Mouse (Mus musculus): ENCODE results near the gene Yipf1. TPM values are rescaled to one million over a fixed set of nuclear protein-coding genes. Genes with fewer than 3 reads are reported as not detected.

Yipf1 gene
- polyA plus RNA-seq (2016; fragmentation: Nextera tagmentation; extraction: Ambion mirVana) = 48.9 and 50.5 TPM in 2 replicates

- Histone ChIP-seq H3K9ac (peak within 1 kb of the TSS; percentile 66), H3K27me3 (replicated peaks) (no peaks in the 10 kb centered on the region), H3K36me3 (peaks cover 11% of the 10 kb centered on the region; the same call in 1 of the 2 replicates), H3K27ac (no peak within 1 kb of the TSS), H3K4me2 (replicated peaks) (peak within 1 kb of the TSS; percentile 76), H3K4me3 (peak within 1 kb of the TSS; percentile 59), H3K4me1 (peaks cover 12% of the 10 kb centered on the region), H3K9me3 (no peaks in the 10 kb centered on the region)
- under 1% methylated on average over 29 of the region's 29 CpGs for WGBS
- peak; percentile 94 for ATAC-seq (ENCODE audit: low FRiP score, low read depth)
Observed at GRCm38 (mm10) chr4:107313690-107314478, at the start of gene Yipf1. TSS of gene Yipf1 (plus strand) at chr4:107314363.

GRCm38 (mm10) chr4:107273683-107274082 lies 40.5 kb upstream of the Yipf1 start:
- H3K9me3 ChIP-seq = no peaks in the 10 kb centered on the region
- no peaks in the 10 kb centered on the region for H3K27me3 ChIP-seq (replicated peaks)
- peaks cover 5% of the 10 kb centered on the region for H3K4me1 ChIP-seq
- ATAC-seq (ENCODE audit: low FRiP score, low read depth) = no peak
- H3K27ac ChIP-seq = no peak overlapping the region
- 0 out of 2 replicates have a peak, but pooled peaks cover 3% of the 10 kb centered on the region for H3K36me3 ChIP-seq
- H3K4me3 ChIP-seq = no peak overlapping the region
- no peak overlapping the region for H3K4me2 ChIP-seq (replicated peaks)
- WGBS = 86% methylated on average over 4 of the region's 4 CpGs
- H3K9ac ChIP-seq = no peak overlapping the region

GRCm38 (mm10) chr4:107274511-107274910 lies 39.7 kb upstream of the Yipf1 start:
- H3K27me3 ChIP-seq (replicated peaks) = no peaks in the 10 kb centered on the region
- no peak for ATAC-seq (ENCODE audit: low FRiP score, low read depth)
- WGBS = 88% methylated on average over 5 of the region's 5 CpGs

GRCm38 (mm10) chr4:107278188-107278707 lies 35.9 kb upstream of the Yipf1 start:
- ATAC-seq (ENCODE audit: low FRiP score, low read depth) = no peak
- WGBS = 10% methylated on average over 8 of the region's 8 CpGs
- Histone ChIP-seq H3K36me3 (peaks cover 13% of the 10 kb centered on the region), H3K27ac (no peak overlapping the region), H3K4me1 (peaks cover 5% of the 10 kb centered on the region), H3K4me2 (replicated peaks) (0 out of 2 replicates have a peak overlapping the region, but pooled peaks have one; percentile 1), H3K9me3 (no peaks in the 10 kb centered on the region), H3K4me3 (no peak overlapping the region), H3K27me3 (replicated peaks) (no peaks in the 10 kb centered on the region), H3K9ac (no peak overlapping the region)

More at GRCm38 (mm10) chr4:107274511-107274910, 39.7 kb upstream of the Yipf1 start:
- peaks cover 5% of the 10 kb centered on the region for H3K4me1 ChIP-seq
- H3K9me3 ChIP-seq = no peaks in the 10 kb centered on the region
- H3K9ac ChIP-seq = no peak overlapping the region
- no peak overlapping the region for H3K27ac ChIP-seq
- 0 out of 2 replicates have a peak, but pooled peaks cover 3% of the 10 kb centered on the region for H3K36me3 ChIP-seq
- no peak overlapping the region for H3K4me2 ChIP-seq (replicated peaks)
- H3K4me3 ChIP-seq = no peak overlapping the region

GRCm38 (mm10) chr4:107280843-107281475 lies 33.2 kb upstream of the Yipf1 start:
- Histone ChIP-seq H3K9ac (no peak overlapping the region), H3K4me1 (peaks cover 5% of the 10 kb centered on the region), H3K4me3 (no peak overlapping the region), H3K9me3 (no peaks in the 10 kb centered on the region), H3K27me3 (replicated peaks) (no peaks in the 10 kb centered on the region), H3K36me3 (peaks cover 11% of the 10 kb centered on the region), H3K4me2 (replicated peaks) (no peak overlapping the region), H3K27ac (no peak overlapping the region)
- WGBS = 81% methylated on average over 7 of the region's 7 CpGs
- no peak for ATAC-seq (ENCODE audit: low FRiP score, low read depth)

- no peak for ATAC-seq (ENCODE audit: low FRiP score, low read depth)
- WGBS = 80% methylated on average over 3 of the region's 3 CpGs
Observed at GRCm38 (mm10) chr4:107285446-107286200, 28.5 kb upstream of the Yipf1 start.

GRCm38 (mm10) chr4:107286386-107286785 lies 27.8 kb upstream of the Yipf1 start:
- ATAC-seq (ENCODE audit: low FRiP score, low read depth) = no peak
- Histone ChIP-seq H3K9me3 (no peaks in the 10 kb centered on the region), H3K27me3 (replicated peaks) (no peaks in the 10 kb centered on the region), H3K9ac (no peak overlapping the region), H3K4me3 (no peak overlapping the region), H3K4me1 (no peaks in the 10 kb centered on the region), H3K27ac (no peak overlapping the region), H3K4me2 (replicated peaks) (no peak overlapping the region), H3K36me3 (no peaks in the 10 kb centered on the region)
- 95% methylated on average over 8 of the region's 8 CpGs for WGBS

More at GRCm38 (mm10) chr4:107285446-107286200, 28.5 kb upstream of the Yipf1 start:
- Histone ChIP-seq H3K9me3 (no peaks in the 10 kb centered on the region), H3K9ac (no peak overlapping the region), H3K4me2 (replicated peaks) (no peak overlapping the region), H3K36me3 (peaks cover 5% of the 10 kb centered on the region), H3K4me3 (no peak overlapping the region), H3K27ac (no peak overlapping the region), H3K4me1 (no peaks in the 10 kb centered on the region), H3K27me3 (replicated peaks) (no peaks in the 10 kb centered on the region)

- no peak overlapping the region for H3K4me2 ChIP-seq (replicated peaks)
- no peaks in the 10 kb centered on the region for H3K27me3 ChIP-seq (replicated peaks)
- ATAC-seq (ENCODE audit: low FRiP score, low read depth) = no peak
- H3K4me1 ChIP-seq = no peaks in the 10 kb centered on the region
- no peak overlapping the region for H3K27ac ChIP-seq
- H3K9ac ChIP-seq = no peak overlapping the region
- no peaks in the 10 kb centered on the region for H3K36me3 ChIP-seq
- WGBS = 88% methylated on average over 2 of the region's 2 CpGs
- no peak overlapping the region for H3K4me3 ChIP-seq
- H3K9me3 ChIP-seq = no peaks in the 10 kb centered on the region
Observed at GRCm38 (mm10) chr4:107287517-107287916, 26.6 kb upstream of the Yipf1 start.

- H3K27me3 ChIP-seq (replicated peaks) = no peaks in the 10 kb centered on the region
- H3K36me3 ChIP-seq = no peaks in the 10 kb centered on the region
- no peak for ATAC-seq (ENCODE audit: low FRiP score, low read depth)
- WGBS = 86% methylated on average over 7 of the region's 7 CpGs
- H3K4me1 ChIP-seq = no peaks in the 10 kb centered on the region
- no peak overlapping the region for H3K27ac ChIP-seq
- no peaks in the 10 kb centered on the region for H3K9me3 ChIP-seq
- no peak overlapping the region for H3K4me2 ChIP-seq (replicated peaks)
- no peak overlapping the region for H3K9ac ChIP-seq
- H3K4me3 ChIP-seq = no peak overlapping the region
Observed at GRCm38 (mm10) chr4:107291611-107292272, 22.4 kb upstream of the Yipf1 start.

- no peak overlapping the region for H3K4me2 ChIP-seq (replicated peaks)
- 43% methylated on average over 4 of the region's 4 CpGs for WGBS
Observed at GRCm38 (mm10) chr4:107292273-107292662, 21.9 kb upstream of the Yipf1 start.

GRCm38 (mm10) chr4:107298071-107298606 lies 16.0 kb upstream of the Yipf1 start:
- no peaks in the 10 kb centered on the region for H3K36me3 ChIP-seq
- no peak overlapping the region for H3K4me2 ChIP-seq (replicated peaks)
- H3K4me1 ChIP-seq = no peaks in the 10 kb centered on the region
- no peak overlapping the region for H3K9ac ChIP-seq
- H3K27me3 ChIP-seq (replicated peaks) = no peaks in the 10 kb centered on the region
- 82% methylated on average over 8 of the region's 8 CpGs for WGBS
- ATAC-seq (ENCODE audit: low FRiP score, low read depth) = no peak
- no peaks in the 10 kb centered on the region for H3K9me3 ChIP-seq
- no peak overlapping the region for H3K4me3 ChIP-seq
- H3K27ac ChIP-seq = no peak overlapping the region

More at GRCm38 (mm10) chr4:107292273-107292662, 21.9 kb upstream of the Yipf1 start:
- no peaks in the 10 kb centered on the region for H3K4me1 ChIP-seq
- H3K27ac ChIP-seq = no peak overlapping the region
- no peak overlapping the region for H3K4me3 ChIP-seq
- no peaks in the 10 kb centered on the region for H3K27me3 ChIP-seq (replicated peaks)
- no peak for ATAC-seq (ENCODE audit: low FRiP score, low read depth)
- H3K9ac ChIP-seq = no peak overlapping the region
- no peaks in the 10 kb centered on the region for H3K36me3 ChIP-seq
- H3K9me3 ChIP-seq = no peaks in the 10 kb centered on the region

Data from neural tube, embryonic 12.5 days (tissue).